ENCODE assay signal across 19 mouse cellular contexts in the genomic region with DNA sequence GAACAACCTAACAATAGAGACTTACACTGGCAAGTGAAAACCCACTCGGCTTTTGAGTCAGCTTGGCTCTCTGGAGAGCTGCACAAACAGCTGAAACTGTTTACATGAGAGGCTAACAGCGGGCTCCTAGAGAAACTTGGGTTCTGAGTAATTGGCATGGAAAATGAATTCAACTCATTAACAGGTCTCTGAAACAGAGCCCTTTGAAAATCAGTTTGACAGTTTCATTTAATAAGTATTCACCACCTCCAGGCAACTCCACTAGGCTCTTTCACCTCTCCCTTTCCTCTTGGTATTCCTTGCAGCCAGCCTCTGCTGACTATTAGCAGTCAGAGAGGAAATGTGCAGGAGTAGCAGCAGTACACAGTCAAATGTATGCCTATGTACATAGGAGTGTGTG. TPM values are rescaled to one million over a fixed set of nuclear protein-coding genes. Genes with fewer than 3 reads are reported as not detected.
"Had no signal": no experiment of that assay in that cellular context is flagged by ENCODE, and none has a peak within 500 bp of the region (broad histone marks: within the 10 kb centered on the region; RNA-seq: fewer than 3 reads in every experiment).

No protein-coding gene starts in this region.

- H3K27me3 ChIP-seq: kidney, embryonic 15.5 days; liver, embryonic 15.5 days; neural tube, embryonic 13.5 days; stomach, embryonic 15.5 days had no signal

- H3K4me2 ChIP-seq: kidney, embryonic 15.5 days; liver, embryonic 11.5 days; liver, embryonic 15.5 days; lung, embryonic 14.5 days; neural tube, embryonic 13.5 days; stomach, embryonic 15.5 days had no signal

- DNase-seq: kidney, adult 2 months; kidney, postnatal 14 days; lung, embryonic 14.5 days; lung, postnatal 10 days; lung, postnatal 4 days; retina, postnatal 1 day; thymus, adult 2 months; thymus, postnatal 25 days had no signal

- H3K9ac ChIP-seq: kidney, embryonic 15.5 days; liver, embryonic 15.5 days; lung, embryonic 14.5 days; neural tube, embryonic 13.5 days; stomach, embryonic 15.5 days had no signal

- H3K9me3 ChIP-seq: kidney, embryonic 15.5 days; limb, embryonic 10.5 days; liver, embryonic 15.5 days; midbrain, embryonic 10.5 days; neural tube, embryonic 13.5 days; stomach, embryonic 15.5 days had no signal

- H3K27ac ChIP-seq: kidney, embryonic 15.5 days; limb, embryonic 10.5 days; liver, embryonic 15.5 days; midbrain, embryonic 10.5 days; neural tube, embryonic 13.5 days; stomach, embryonic 15.5 days had no signal

- H3K36me3 ChIP-seq: kidney, embryonic 15.5 days; limb, embryonic 10.5 days; liver, embryonic 15.5 days; midbrain, embryonic 10.5 days; neural tube, embryonic 13.5 days; stomach, embryonic 15.5 days had no signal

- H3K4me1 ChIP-seq: kidney, embryonic 15.5 days; limb, embryonic 10.5 days; liver, embryonic 15.5 days; midbrain, embryonic 10.5 days; neural tube, embryonic 13.5 days; stomach, embryonic 15.5 days had no signal

- H3K4me3 ChIP-seq: kidney, embryonic 15.5 days; limb, embryonic 10.5 days; liver, embryonic 15.5 days; midbrain, embryonic 10.5 days; neural tube, embryonic 13.5 days; stomach, embryonic 15.5 days had no signal

RNA-seq across cellular contexts. Expression of a gene that starts 37.2 kb away (rescaled TPM):
- total RNA-seq: megakaryocyte, adult 5-6 weeks had no signal
- polyA plus RNA-seq: kidney, adult 2 months; large intestine, adult 2 months; liver, embryonic 15.5 days; lung, embryonic 14.5 days; spleen, adult 2 months; testis, adult 2 months; thymus, adult 2 months had no signal
